Mouse (Mus musculus) C2C12 (cell line): ENCODE results near the gene Acap1. TPM values are rescaled to one million over a fixed set of nuclear protein-coding genes. Genes with fewer than 3 reads are reported as not detected.
"Not testable (repeated sequence)": the region's sequence is repeated elsewhere in the genome, so short reads cannot be mapped to it uniquely, and the experiment has no call there.

Source experiments
- H3K27me3 ChIP-seq: one replicate; pipeline ENCODE4 v1.6.1; 2011; ENCODE audit not compliant: control insufficient read depth, insufficient read depth, insufficient read length
- H3K36me3 ChIP-seq: one replicate; pipeline ENCODE4 v1.6.1; 2011; ENCODE audit not compliant: control insufficient read depth, insufficient read depth
- H3K4me3 ChIP-seq: one replicate; pipeline ENCODE4 v1.5.1; 2011; ENCODE audit warnings: mild to moderate bottlenecking, control low read depth; ENCODE audit not compliant: poor library complexity, insufficient read depth, severe bottlenecking
- H3K79me2 ChIP-seq: one replicate; pipeline ENCODE4 v1.6.1; 2011; ENCODE audit not compliant: control insufficient read depth, insufficient read depth
- H3K79me3 ChIP-seq: one replicate; pipeline ENCODE4 v1.6.1; 2011; ENCODE audit warnings: low read depth, control low read depth
- H3ac ChIP-seq: one replicate; pipeline ENCODE3; 2011; ENCODE audit warnings: low read depth; ENCODE audit not compliant: control insufficient read depth, insufficient read length
- CEBPB ChIP-seq: IDR thresholded peaks from one replicate; pipeline ENCODE4 v1.6.1; 2011; ENCODE audit warnings: low read depth, mild to moderate bottlenecking, control low read depth, moderate library complexity
- CTCF ChIP-seq: IDR thresholded peaks from one replicate; pipeline ENCODE4 v1.5.1; 2011; ENCODE audit not compliant: control insufficient read depth, insufficient read depth, insufficient read length
- FOSL1 ChIP-seq: IDR thresholded peaks from one replicate; pipeline ENCODE4 v1.8.0; 2011; ENCODE audit warnings: mild to moderate bottlenecking, low read length; ENCODE audit not compliant: poor library complexity, insufficient read depth, severe bottlenecking
- MAX ChIP-seq: IDR thresholded peaks from one replicate; pipeline ENCODE4 v1.6.1; 2011; ENCODE audit warnings: mild to moderate bottlenecking, control low read depth
- MYOD1 ChIP-seq: IDR thresholded peaks from one replicate; pipeline ENCODE4 v1.6.1; 2011; ENCODE audit warnings: low read depth; ENCODE audit not compliant: control insufficient read depth, insufficient read length
- MYOG ChIP-seq: IDR thresholded peaks from one replicate; pipeline ENCODE4 v1.6.1; 2011; ENCODE audit not compliant: control insufficient read depth, insufficient read length; ENCODE audit errors: extremely low read depth
- USF1 ChIP-seq: IDR thresholded peaks from one replicate; pipeline ENCODE4 v1.6.1; 2011; ENCODE audit warnings: low read depth, mild to moderate bottlenecking, control low read depth, moderate library complexity
- polyA plus RNA-seq: library from polyadenylated mRNA; unstranded; fragments of >200 nt; fragmentation: generic; extraction: Trizol; gene quantifications from one replicate; pipeline ENCODE4 v1.2.1, GENCODE M21; 2012; ENCODE audit warnings: missing spikeins

The Acap1 gene
- polyA plus RNA-seq, 1 experiment: 0.21 TPM

DNA sequence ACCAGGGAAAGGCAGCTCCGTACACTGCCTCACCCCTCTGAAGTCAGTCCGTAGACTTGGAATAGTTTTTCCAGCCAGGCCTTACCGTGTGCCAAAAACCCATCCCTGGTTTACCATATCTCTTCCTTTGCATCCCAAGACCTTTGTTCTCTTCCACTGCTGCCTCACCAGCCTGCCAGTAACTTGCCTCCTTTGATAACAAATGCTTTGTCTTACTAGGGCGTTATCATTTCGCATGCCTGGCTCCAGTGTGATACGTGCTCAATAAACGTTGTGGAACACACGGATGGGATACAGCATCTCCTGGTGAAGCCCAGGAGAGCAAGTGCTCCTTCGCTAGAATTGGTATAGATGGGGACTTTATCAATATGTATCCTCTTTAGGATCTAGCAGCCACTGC lies 28.0 kb downstream of the Acap1 start:
- Histone ChIP-seq H3K36me3 (no peaks in the 10 kb centered on the region), H3ac (no peak overlapping the region), H3K79me3 (no peaks in the 10 kb centered on the region), H3K4me3 (no peak overlapping the region), H3K27me3 (peaks cover 10% of the 10 kb centered on the region), H3K79me2 (no peaks in the 10 kb centered on the region)
- no peak for TF ChIP-seq MYOG
- no peak for TF ChIP-seq MYOD1
- no peak for TF ChIP-seq MAX
- no peak for TF ChIP-seq CTCF

DNA sequence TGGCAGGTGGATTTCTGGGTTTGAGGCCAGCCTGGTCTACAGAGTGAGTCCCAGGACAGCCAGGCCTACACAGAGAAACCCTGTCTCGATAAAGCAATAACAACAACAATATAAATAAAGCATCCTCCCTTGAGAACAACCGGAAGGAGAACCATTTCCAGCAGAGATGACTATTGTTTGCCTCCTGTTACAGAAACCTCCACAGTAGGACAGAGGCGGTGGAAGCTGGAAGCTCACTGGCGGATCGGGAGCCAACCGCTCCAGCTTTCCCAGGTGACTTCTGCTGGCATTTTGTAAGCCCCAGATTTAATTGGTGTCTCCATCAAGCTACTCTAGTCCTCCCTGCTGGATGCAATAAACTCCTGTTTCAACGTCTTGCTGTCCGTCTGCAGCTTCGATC lies 29.8 kb downstream of the Acap1 start:
- no peak for TF ChIP-seq MYOD1
- H3K79me2 ChIP-seq: no peaks in the 10 kb centered on the region
- peaks cover 10% of the 10 kb centered on the region for H3K27me3 ChIP-seq
- H3ac ChIP-seq: no peak overlapping the region
- H3K79me3 ChIP-seq: no peaks in the 10 kb centered on the region
- no peaks in the 10 kb centered on the region for H3K36me3 ChIP-seq
- no peak overlapping the region for H3K4me3 ChIP-seq

DNA sequence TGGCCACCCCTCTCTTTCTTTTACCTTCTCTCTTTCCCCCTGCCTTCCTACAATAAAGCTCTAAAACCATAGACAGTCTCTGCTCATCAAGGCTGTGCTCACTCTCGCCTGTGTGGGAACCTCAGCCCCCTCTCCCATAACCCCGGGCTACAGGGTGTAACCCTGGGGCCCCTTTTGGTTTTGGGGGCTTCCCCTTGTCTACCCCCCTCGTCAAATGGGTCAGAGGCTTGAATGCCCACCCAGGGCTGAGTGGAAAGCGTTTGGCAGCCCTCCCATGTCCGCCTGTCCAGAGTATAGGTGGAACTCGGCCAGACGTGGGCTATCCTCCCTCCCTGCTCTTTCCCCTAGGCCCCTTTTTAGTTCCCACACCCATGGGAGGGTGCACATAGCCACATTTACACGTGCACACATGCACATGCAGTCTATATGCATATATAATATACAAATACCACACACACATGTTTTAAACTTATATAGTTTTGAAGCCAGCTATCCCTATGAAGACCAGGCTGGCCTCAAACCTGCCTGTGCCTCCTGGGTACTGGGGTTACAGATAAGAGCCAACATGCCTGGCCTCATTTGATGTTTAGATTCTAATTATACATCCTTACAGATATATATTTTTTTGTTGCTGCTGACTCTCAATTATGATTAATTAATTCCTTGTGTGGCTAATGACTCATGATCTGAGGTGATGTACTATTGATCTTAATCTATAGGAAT lies 31.0 kb downstream of the Acap1 start:
- TF ChIP-seq MAX: no peak
- no peak for TF ChIP-seq MYOG
- no peak for TF ChIP-seq MYOD1
- no peak for TF ChIP-seq CTCF
- no peak for TF ChIP-seq USF1
- no peak for TF ChIP-seq CEBPB
- TF ChIP-seq FOSL1: no peak
- no peaks in the 10 kb centered on the region for H3K79me2 ChIP-seq
- peaks cover 10% of the 10 kb centered on the region for H3K27me3 ChIP-seq
- H3ac ChIP-seq: no peak overlapping the region
- H3K4me3 ChIP-seq: no peak overlapping the region
- no peaks in the 10 kb centered on the region for H3K79me3 ChIP-seq
- no peaks in the 10 kb centered on the region for H3K36me3 ChIP-seq

DNA sequence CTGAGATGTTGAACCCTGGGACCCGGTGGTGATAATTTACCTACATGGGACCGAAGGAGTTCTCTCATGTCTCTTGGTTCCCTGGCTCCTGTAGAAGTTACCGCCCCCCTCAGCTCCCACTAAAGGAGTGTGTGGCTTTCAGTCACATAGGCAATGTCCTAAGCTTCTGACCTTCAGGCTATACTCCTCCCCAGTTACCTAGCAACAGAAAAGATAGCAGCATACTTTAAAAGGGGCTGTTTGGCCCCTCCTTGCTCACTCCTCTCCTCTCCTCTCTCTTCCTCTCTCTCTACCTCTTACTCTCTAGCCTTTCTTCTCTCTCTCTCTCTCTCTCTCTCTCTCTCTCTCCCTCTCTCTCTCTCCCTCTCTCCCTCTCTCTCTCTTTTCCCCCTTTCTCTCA lies 31.6 kb downstream of the Acap1 start:
- H3K36me3 ChIP-seq, H3K79me3 ChIP-seq, H3K79me2 ChIP-seq, H3ac ChIP-seq, H3K4me3 ChIP-seq, H3K27me3 ChIP-seq: not testable (repeated sequence)

DNA sequence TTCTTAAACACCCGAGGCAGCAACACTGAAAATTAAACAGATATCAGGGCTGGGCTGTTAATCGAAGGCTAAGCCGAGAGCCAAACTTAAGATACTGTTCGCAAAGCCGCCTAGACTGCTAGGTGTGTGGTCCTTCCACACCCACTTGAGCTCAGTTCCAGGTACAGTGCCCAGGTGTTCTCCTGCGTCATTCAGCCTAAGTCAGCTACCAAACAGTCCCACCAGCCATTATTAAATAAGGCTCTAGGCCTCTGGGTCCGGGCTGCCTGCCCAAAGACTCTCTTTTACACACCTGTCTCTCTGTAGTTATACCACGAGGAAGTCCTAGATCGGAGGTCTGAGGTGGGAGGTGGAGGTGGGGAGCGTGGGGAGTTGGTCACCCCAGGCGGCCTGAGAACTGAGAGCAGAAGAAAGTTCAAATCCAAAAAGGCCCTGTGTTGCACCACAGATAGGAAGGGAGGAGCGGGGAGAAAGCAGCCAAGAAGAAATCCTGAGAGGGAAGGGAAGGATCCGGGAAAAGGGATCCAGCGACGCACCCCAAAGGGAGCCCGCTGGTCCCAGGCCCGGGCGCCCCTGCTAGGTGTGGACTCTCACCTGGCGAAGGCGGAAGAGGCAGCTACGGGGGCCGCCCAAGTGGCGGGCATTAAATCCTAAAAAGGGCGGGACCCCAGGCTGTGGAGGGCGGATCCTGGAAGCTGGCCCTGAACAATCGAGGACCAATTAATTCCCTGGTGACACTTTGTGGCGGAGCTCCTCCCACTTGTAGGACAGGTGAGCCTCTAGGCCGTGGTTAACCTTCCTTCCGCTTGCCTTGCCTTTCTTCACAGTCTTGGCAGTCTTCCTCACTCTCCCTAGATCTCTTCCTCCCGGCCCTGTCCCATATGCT lies 37.0 kb downstream of the Acap1 start, which contains the start of gene Tnk1:
Gene Tnk1 (minus strand): TSS at position 618 of the 886 bp plus-strand sequence.
- peaks cover 8% of the 10 kb centered on the region for H3K27me3 ChIP-seq
- H3K4me3 ChIP-seq: no peak within 1 kb of the TSS
- no peak within 1 kb of the TSS for H3ac ChIP-seq
- no peaks in the 10 kb centered on the region for H3K36me3 ChIP-seq
- TF ChIP-seq CTCF (no peak), MYOD1 (no peak), MYOG (no peak), USF1 (no peak), MAX (no peak), FOSL1 (no peak), CEBPB (no peak)
- no peaks in the 10 kb centered on the region for H3K79me2 ChIP-seq
- H3K79me3 ChIP-seq: no peaks in the 10 kb centered on the region

DNA sequence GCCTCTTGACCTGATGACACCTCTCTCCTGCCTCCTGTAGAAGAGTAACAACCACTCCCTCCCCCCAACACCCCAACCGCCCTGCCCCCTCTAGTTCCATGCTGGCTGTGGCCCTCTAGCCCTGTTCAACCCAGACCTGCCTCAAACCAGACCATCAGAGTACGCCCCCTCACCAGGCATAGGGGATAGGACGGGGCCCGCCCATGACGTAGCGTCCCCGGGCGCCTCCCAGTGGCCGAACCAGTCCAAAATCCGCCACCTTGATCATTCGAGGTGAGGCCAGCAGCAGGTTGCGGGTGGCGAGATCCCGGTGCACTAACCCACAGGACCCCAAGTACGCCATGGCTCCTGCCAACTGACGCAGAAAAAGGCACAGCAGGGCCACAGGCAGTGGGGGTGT lies 40.0 kb downstream of the Acap1 start:
- H3K27me3 ChIP-seq: peaks cover 8% of the 10 kb centered on the region
- H3ac ChIP-seq: no peak overlapping the region
- TF ChIP-seq CTCF (peak; percentile 53), USF1 (no peak), MYOD1 (no peak), FOSL1 (no peak), CEBPB (no peak), MYOG (no peak), MAX (no peak)
- H3K4me3 ChIP-seq: no peak overlapping the region
- no peaks in the 10 kb centered on the region for H3K79me2 ChIP-seq
- H3K79me3 ChIP-seq: no peaks in the 10 kb centered on the region
- peaks cover 15% of the 10 kb centered on the region for H3K36me3 ChIP-seq
